Mouse (Mus musculus) kidney, embryonic 14.5 days (tissue): ENCODE data around the gene Cacna1c. TPM values are rescaled to one million over a fixed set of nuclear protein-coding genes. Genes with fewer than 3 reads are reported as not detected.

ENCODE experiments used
- ATAC-seq: fragments of 200-750 bp; cut with Nextera tagmentation; 2 replicates; pipeline ENCODE4 v1.8.0; 2017; ENCODE audit warnings: moderate number of reproducible peaks, mild to moderate bottlenecking, moderate TSS enrichment, moderate library complexity; ENCODE audit not compliant: low FRiP score, low TSS enrichment
- H3K27ac ChIP-seq: fragments of 300-500 bp; sonication (generic); 2 replicates; pipeline ENCODE4 v1.5.1; 2014; ENCODE audit warnings: low read depth, mild to moderate bottlenecking, low read length, moderate library complexity, mixed read lengths
- H3K27me3 ChIP-seq: fragments of 300-500 bp; sonication (generic); 2 replicates; pipeline ENCODE4 v1.6.1; 2014; ENCODE audit warnings: mild to moderate bottlenecking, low read length; ENCODE audit not compliant: control insufficient read depth, insufficient read depth
- H3K36me3 ChIP-seq: fragments of 300-500 bp; sonication (generic); 2 replicates; pipeline ENCODE4 v1.6.1; 2014; ENCODE audit warnings: low read length, mixed read lengths; ENCODE audit not compliant: control insufficient read depth, insufficient read depth
- H3K4me1 ChIP-seq: fragments of 300-500 bp; sonication (generic); 2 replicates; pipeline ENCODE4 v1.6.1; 2014; ENCODE audit warnings: low read length, mixed read lengths; ENCODE audit not compliant: control insufficient read depth, insufficient read depth
- H3K4me2 ChIP-seq: fragments of 300-500 bp; sonication (generic); replicated peaks from 2 replicates; pipeline ENCODE4 v1.6.1; 2014; ENCODE audit warnings: low read depth, mild to moderate bottlenecking, low read length
- H3K4me3 ChIP-seq: fragments of 300-500 bp; sonication (generic); 2 replicates; pipeline ENCODE4 v1.5.1; 2014; ENCODE audit warnings: mild to moderate bottlenecking, low read length
- H3K9ac ChIP-seq: fragments of 300-500 bp; sonication (generic); 2 replicates; pipeline ENCODE4 v1.6.1; 2014; ENCODE audit warnings: low read depth, mild to moderate bottlenecking, low read length, moderate library complexity
- H3K9me3 ChIP-seq: fragments of 300-500 bp; sonication (generic); 2 replicates; pipeline ENCODE4 v1.6.1; 2016; ENCODE audit warnings: low read length; ENCODE audit not compliant: control insufficient read depth
- WGBS: fragments of 180-500 bp; shearing (Covaris S2); extraction: QIAGEN DNeasy Blood & Tissue Kit; methylation state at CpG from one replicate; pipeline ENCODE4 v1.1.7; 2014; 5-methylcytosine and 5-hydroxymethylcytosine counted together
- polyA plus RNA-seq: library from polyadenylated mRNA; unstranded; fragments of >200 nt; fragmentation: Nextera tagmentation; extraction: Ambion mirVana; gene quantifications from 2 replicates; pipeline ENCODE4 v1.2.1, GENCODE M21; 2014

The Cacna1c gene
- polyA plus RNA-seq, 1 experiment from 2014 or later = 3.3 TPM

- H3K9ac ChIP-seq = no peak overlapping the region
- no peaks in the 10 kb centered on the region for H3K9me3 ChIP-seq
- H3K4me2 ChIP-seq = no peak overlapping the region
- H3K27me3 ChIP-seq = no peaks in the 10 kb centered on the region
- WGBS = 87% methylated on average over 5 of the region's 5 CpGs
- no peaks in the 10 kb centered on the region for H3K36me3 ChIP-seq
- no peaks in the 10 kb centered on the region for H3K4me1 ChIP-seq
- ATAC-seq = no peak
- no peak overlapping the region for H3K27ac ChIP-seq
- no peak overlapping the region for H3K4me3 ChIP-seq
Measured at GRCm38 (mm10) chr6:118865777-118866380, 330.3 kb downstream of the Cacna1c start.

DNA sequence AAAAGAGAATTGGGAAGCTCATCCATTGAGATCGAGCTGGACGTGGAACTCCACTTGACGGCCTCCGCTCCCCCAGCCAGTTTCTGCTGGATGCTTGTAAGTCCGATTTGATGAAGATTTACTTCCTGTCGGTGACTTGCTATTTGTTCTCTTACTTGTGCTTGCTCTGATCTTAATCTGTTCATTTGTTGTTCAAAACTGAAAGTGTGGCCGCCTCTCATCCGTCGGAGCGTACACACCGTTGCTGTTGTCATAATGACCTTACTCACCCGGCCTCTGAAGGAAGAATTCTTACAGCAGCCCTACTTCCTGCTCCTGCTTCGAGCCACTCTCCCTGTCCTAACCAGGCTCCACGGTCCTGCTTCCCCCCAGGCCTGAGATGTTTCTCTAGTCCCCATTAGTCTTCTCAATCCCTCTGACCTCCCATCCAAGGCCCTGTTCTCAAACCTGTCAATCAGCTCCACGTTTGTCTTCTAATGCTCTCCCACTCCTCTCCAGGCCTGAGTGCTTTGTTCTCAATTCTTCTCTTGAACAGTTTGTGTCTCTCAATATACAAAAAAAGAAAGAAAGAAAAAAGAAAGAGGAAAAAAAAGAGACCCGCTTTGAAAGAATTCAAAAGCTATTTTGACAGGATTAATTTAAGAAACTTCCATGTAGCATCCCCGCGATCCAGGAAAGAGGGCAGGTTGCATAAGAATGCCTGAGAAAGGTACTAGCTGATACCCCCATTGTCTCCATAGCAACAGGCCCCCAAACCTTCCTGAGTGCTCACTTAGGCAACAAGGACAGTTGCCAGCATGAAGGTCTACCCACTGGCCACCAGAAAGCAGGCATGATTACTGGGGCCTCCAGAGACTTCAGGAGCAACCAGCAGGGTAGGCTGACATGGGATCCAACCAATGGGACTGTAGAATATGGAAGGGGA lies 331.3 kb downstream of the Cacna1c start:
- WGBS = 50% methylated on average over 18 of the region's 18 CpGs
- H3K4me2 ChIP-seq = no peak overlapping the region

GRCm38 (mm10) chr6:118862727-118863126 lies 333.5 kb downstream of the Cacna1c start:
- no peak overlapping the region for H3K27ac ChIP-seq
- H3K9ac ChIP-seq = no peak overlapping the region
- no peaks in the 10 kb centered on the region for H3K36me3 ChIP-seq
- no peaks in the 10 kb centered on the region for H3K4me1 ChIP-seq
- no peaks in the 10 kb centered on the region for H3K27me3 ChIP-seq
- WGBS = 85% methylated on average over 9 of the region's 9 CpGs
- no peak overlapping the region for H3K4me2 ChIP-seq
- no peak for ATAC-seq
- H3K9me3 ChIP-seq = no peaks in the 10 kb centered on the region
- H3K4me3 ChIP-seq = no peak overlapping the region

More for the DNA sequence above, 331.3 kb downstream of the Cacna1c start:
- H3K4me3 ChIP-seq = no peak overlapping the region
- H3K36me3 ChIP-seq = no peaks in the 10 kb centered on the region
- H3K9me3 ChIP-seq = no peaks in the 10 kb centered on the region
- no peak overlapping the region for H3K9ac ChIP-seq
- ATAC-seq = no peak
- H3K27me3 ChIP-seq = no peaks in the 10 kb centered on the region
- H3K27ac ChIP-seq = no peak overlapping the region
- H3K4me1 ChIP-seq = no peaks in the 10 kb centered on the region

- H3K9ac ChIP-seq = no peak overlapping the region
- H3K4me1 ChIP-seq = no peaks in the 10 kb centered on the region
- H3K4me2 ChIP-seq = no peak overlapping the region
- no peak for ATAC-seq
- 56% methylated on average over 5 of the region's 5 CpGs for WGBS
- no peaks in the 10 kb centered on the region for H3K36me3 ChIP-seq
- H3K9me3 ChIP-seq = no peaks in the 10 kb centered on the region
- H3K27me3 ChIP-seq = no peaks in the 10 kb centered on the region
- no peak overlapping the region for H3K27ac ChIP-seq
- no peak overlapping the region for H3K4me3 ChIP-seq
Measured at GRCm38 (mm10) chr6:118862091-118862490, 334.1 kb downstream of the Cacna1c start.

DNA sequence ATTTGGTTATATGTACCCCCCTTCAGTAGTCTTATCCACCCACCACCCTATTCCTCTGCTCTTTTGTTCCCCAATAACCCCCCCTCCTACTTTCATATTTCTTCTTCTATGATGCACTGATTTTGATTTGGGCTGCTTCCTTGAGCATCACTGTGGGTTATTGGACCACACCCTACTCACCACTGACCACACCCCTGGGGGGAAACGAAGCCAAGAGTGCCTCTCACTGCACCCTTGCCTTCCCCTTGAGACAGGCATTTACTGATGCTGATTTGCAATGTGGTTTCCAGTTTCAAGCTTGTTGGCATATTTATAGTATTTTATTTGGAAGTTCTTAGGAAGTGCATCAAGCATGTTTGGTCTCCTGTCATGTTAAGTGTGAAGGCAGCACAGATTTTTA lies 337.8 kb downstream of the Cacna1c start:
- no peak overlapping the region for H3K4me2 ChIP-seq
- no peak overlapping the region for H3K27ac ChIP-seq
- 39% methylated on average over 1 of the region's 1 CpGs for WGBS
- no peaks in the 10 kb centered on the region for H3K27me3 ChIP-seq
- ATAC-seq = no peak
- no peak overlapping the region for H3K4me3 ChIP-seq
- no peaks in the 10 kb centered on the region for H3K36me3 ChIP-seq
- H3K4me1 ChIP-seq = no peaks in the 10 kb centered on the region
- H3K9ac ChIP-seq = no peak overlapping the region
- H3K9me3 ChIP-seq = no peaks in the 10 kb centered on the region

DNA sequence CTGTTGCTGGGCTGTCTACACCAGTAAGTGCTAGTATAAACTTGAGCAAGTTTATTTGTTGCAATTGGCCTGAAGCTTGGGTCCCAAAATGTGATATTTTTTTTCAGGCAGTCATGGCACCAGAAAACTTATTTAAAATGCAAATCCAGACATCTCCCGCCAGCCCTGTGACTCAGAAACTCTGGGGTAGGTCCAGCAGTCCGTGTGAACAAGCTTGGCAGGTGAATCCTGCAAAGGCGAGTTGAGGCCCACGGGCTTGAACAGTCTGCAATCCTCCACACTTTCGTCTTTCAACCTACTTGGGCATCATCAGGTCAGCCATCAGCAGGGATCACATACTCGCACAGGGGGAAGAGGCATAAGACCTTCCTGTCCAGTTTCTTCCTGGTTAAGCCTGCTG lies 344.1 kb downstream of the Cacna1c start:
- Histone ChIP-seq H3K27me3 (no peaks in the 10 kb centered on the region), H3K27ac (no peak overlapping the region), H3K36me3 (no peaks in the 10 kb centered on the region), H3K9me3 (no peaks in the 10 kb centered on the region), H3K9ac (no peak overlapping the region), H3K4me1 (no peaks in the 10 kb centered on the region), H3K4me3 (no peak overlapping the region), H3K4me2 (no peak overlapping the region)
- no peak for ATAC-seq
- 82% methylated on average over 6 of the region's 6 CpGs for WGBS

- Histone ChIP-seq H3K4me3 (no peak overlapping the region), H3K4me2 (no peak overlapping the region), H3K27me3 (no peaks in the 10 kb centered on the region), H3K27ac (no peak overlapping the region), H3K4me1 (no peaks in the 10 kb centered on the region), H3K36me3 (no peaks in the 10 kb centered on the region), H3K9me3 (no peaks in the 10 kb centered on the region), H3K9ac (no peak overlapping the region)
- 95% methylated on average over 3 of the region's 3 CpGs for WGBS
- ATAC-seq = no peak
Measured at GRCm38 (mm10) chr6:118851086-118851485, 345.1 kb downstream of the Cacna1c start.

DNA sequence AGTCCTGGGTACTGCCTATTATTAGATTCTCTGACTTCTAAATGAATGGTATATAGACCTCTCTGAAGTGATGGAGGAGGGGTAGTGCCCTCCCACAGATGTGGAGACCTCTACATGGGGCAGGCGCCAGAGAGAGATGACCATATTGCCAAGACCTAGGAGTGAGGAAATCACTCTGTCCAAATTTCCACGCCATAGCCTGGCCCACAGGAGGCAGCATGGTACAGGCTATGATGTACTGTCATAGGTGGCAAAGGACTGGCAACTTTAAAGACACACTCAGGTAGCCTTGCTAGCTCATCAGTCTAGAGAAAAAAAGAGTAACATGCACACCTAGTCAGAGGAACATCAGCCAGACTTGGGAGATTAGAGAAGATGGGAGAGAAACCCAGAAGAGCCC lies 347.6 kb downstream of the Cacna1c start:
- Histone ChIP-seq H3K4me2 (no peak overlapping the region), H3K36me3 (no peaks in the 10 kb centered on the region), H3K4me1 (no peaks in the 10 kb centered on the region), H3K9ac (no peak overlapping the region), H3K4me3 (no peak overlapping the region), H3K27ac (no peak overlapping the region), H3K9me3 (no peaks in the 10 kb centered on the region), H3K27me3 (no peaks in the 10 kb centered on the region; the same call in 1 of the 2 replicates)
- WGBS = 83% methylated on average over 2 of the region's 2 CpGs
- no peak for ATAC-seq

- no peak overlapping the region for H3K4me2 ChIP-seq
- no peaks in the 10 kb centered on the region for H3K9me3 ChIP-seq
- no peak overlapping the region for H3K9ac ChIP-seq
- no peaks in the 10 kb centered on the region for H3K36me3 ChIP-seq
- no peak overlapping the region; the same call in 1 of the 2 replicates for H3K27ac ChIP-seq
- ATAC-seq = 0 out of 2 replicates have a peak, but pooled peaks have one; percentile 2
- no peak overlapping the region for H3K4me3 ChIP-seq
- 28% methylated on average over 13 of the region's 13 CpGs for WGBS
- H3K27me3 ChIP-seq = no peaks in the 10 kb centered on the region; the same call in 1 of the 2 replicates
- H3K4me1 ChIP-seq = no peaks in the 10 kb centered on the region
Measured at GRCm38 (mm10) chr6:118847751-118848150, 348.5 kb downstream of the Cacna1c start.
